Mouse (Mus musculus): ENCODE measurements around the gene Kpnb1. TPM values are rescaled to one million over a fixed set of nuclear protein-coding genes. Genes with fewer than 3 reads are reported as not detected.
A peak's percentile ranks its signal among the peaks of the same experiment; 100 is the strongest.
"Not testable (repeated sequence)": the region's sequence is repeated elsewhere in the genome, so short reads cannot be mapped to it uniquely, and the experiment has no call there.

Gene Kpnb1
- total RNA-seq (2021) (100 to 1,000 TPM in 1 of 2 experiments, 10 to 100 TPM in 1; 98.1 to 113 TPM), polyA plus RNA-seq (2012; rRNA removed) (8.8 and 11.4 TPM in 2 replicates)
- long read RNA-seq, full-length matches to known transcripts: 15 of 41 reads
- long read RNA-seq, partial matches to known transcripts: 9 of 41 reads
- long read RNA-seq, other reads (novel, unspliced or antisense): 17 of 41 reads

DNA sequence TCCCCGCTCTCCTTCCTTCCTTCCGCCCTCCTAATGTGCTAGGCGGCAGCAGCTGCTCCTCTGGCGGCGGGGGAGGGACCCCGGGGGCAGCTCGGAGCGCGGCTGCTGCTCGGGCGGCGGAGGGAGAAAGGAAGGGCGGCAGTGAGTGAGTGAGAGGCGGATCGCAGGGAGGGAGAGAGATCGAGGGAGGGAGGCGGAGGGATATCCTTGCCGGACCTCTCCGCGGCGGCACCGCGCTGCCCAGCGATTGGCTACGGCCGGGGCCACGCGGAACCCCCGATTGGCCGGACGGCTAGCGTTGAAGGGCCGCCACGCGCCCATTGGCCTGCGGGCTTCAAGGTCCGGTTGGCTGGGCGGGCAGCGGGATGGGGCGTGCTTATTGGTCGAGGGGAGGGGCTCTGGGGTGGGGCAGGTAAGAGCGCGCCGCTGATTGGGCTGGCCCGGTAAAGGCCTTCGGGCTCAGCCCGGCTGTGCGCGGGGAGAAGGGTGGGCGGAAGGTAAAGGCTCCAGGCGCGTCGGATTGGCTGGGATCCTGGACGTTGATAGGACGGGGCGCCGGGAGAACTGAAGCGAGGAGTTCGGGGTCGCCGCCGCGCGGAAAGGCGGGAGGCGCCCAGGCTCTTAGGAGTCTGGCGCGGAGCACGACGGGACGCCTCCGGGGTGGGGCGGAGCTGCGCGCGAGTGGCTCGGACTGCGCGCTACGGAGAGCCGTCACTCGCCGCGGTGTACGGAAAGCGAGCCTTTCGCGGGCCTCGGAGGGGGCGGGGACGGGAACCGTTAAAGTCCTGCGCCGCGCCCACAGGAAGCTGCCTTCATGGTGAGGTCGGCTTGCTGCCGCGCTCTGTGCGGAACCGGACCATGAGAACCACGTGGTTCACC, at the start of gene Kpnb1:
Gene Kpnb1, minus strand, starts transcription at position 118 of the 879 bp plus-strand sequence.
- DNase-seq: peak; percentile 100

GRCm38 (mm10) chr11:97232436-97232835, 44.8 kb upstream of the Kpnb1 start:
- DNase-seq: no peak

DNA sequence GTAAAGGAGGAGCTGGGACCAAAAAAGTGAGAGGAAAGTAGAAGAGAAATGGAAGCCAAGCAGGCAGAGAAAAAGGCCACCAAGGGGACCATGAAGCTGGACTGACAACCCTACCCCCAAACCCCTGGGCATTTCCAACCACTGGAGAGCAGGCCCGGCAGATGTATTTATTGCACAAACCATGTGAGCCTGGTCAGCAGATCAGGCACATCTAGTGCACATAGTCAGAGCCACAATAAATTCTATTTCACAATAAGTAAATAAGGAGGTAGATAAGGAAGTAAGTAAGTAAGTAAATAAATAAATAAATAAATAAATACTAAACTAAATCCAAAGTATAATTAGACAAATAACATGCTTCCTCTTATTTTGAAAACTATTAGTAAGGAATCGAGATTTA, 41.7 kb upstream of the Kpnb1 start:
- no peak for DNase-seq

DNA sequence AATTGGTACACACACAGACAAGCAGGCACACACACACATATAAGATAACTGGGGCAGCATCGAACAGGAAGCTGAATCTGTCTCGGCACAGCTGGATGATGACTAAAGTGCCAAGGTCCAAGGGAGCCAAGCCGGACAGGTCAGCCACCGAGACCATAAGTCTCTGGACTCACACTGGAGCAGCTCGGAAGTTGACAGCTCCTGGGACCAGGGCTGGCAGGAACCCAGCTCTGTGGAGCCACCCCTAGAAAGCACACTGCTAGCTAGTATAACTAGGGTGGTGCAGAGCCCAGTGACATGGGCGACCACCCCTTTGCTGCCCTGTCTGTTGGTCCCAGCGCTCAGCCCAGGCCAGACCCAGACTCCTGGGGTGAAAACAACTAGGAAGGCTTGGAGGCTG, 41.3 kb upstream of the Kpnb1 start:
- peak; percentile 31 for DNase-seq

- DNase-seq: no peak
Measured at GRCm38 (mm10) chr11:97226131-97226530, 38.5 kb upstream of the Kpnb1 start.

GRCm38 (mm10) chr11:97223485-97223884, 35.8 kb upstream of the Kpnb1 start:
- no peak for DNase-seq

GRCm38 (mm10) chr11:97221611-97222010, 33.9 kb upstream of the Kpnb1 start:
- DNase-seq: no peak

GRCm38 (mm10) chr11:97220211-97220610, 32.5 kb upstream of the Kpnb1 start:
- DNase-seq: no peak

DNA sequence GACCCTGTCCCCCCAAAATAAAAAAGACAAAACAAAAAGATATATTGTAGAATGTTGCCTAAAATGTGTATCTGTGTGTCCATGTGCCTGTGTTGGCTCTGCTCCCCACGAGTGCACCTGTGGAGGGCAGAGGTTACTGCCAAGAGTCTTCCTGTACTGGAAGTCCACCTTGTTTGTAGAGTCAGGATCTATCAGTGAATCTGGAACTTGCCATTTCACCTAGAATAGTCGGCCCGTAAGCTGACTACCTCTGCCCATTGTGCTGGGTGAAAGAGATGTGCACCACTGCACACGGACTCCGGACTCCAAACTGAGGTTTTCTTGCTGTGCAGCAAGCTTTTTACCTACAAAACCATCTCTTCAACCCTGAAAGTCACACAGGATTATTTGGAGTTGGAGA, 26.7 kb upstream of the Kpnb1 start:
- no peak for DNase-seq

GRCm38 (mm10) chr11:97210728-97211400, 23.2 kb upstream of the Kpnb1 start:
- no peak for DNase-seq

DNA sequence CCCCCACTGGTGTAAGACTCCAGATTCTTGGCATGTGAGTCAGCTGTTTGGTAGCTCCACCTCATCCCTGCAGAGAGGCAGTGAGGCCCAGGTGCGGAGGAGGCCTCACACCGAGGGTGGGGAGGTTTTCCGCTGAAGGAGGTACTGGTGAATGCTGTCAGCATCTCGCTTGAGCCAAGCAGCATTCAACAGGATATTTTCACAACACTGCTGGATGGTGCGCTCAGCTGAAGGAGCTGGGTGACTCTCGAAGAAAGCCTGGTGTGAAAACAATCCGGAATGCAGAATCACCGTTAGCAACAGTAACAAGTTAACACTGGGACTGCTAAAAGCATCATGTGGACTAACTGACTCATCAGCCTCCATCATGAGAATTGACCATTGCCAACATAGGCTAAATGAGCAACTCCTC, 19.3 kb upstream of the Kpnb1 start:
- DNase-seq: no peak

- peak; percentile 60 for DNase-seq
Measured at GRCm38 (mm10) chr11:97199519-97199918, 11.8 kb upstream of the Kpnb1 start.

GRCm38 (mm10) chr11:97198601-97199000, 10.9 kb upstream of the Kpnb1 start:
- peak; percentile 43 for DNase-seq

GRCm38 (mm10) chr11:97197021-97197420, 9.3 kb upstream of the Kpnb1 start:
- DNase-seq: no peak

GRCm38 (mm10) chr11:97196541-97196940, 8.9 kb upstream of the Kpnb1 start:
- DNase-seq: no peak

- no peak for DNase-seq
Measured at GRCm38 (mm10) chr11:97192621-97192951, 4.9 kb upstream of the Kpnb1 start.

GRCm38 (mm10) chr11:97191915-97192620, 4.4 kb upstream of the Kpnb1 start:
- no peak for DNase-seq

DNA sequence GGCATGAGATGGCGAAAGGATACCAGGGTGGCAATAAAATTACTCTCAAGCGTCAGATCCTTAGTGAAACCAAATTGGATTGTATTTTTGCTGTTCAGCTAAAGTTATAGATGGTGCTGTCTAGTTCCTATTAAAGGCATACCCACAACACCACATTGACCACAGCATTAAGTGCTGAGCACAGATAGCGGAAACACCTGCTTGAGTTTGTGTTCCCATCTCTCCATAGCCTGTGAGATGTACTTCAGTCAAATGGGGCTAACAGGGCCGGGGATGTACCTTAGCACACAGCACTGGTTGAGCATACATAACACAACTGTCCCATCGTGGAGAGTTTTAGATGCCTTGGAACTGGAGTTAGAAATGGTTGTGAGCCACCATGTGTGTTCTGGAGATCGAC, 3.3 kb upstream of the Kpnb1 start:
- DNase-seq: no peak

- DNase-seq: not testable (repeated sequence)
Measured at GRCm38 (mm10) chr11:97189645-97190044, 2.0 kb upstream of the Kpnb1 start.

DNA sequence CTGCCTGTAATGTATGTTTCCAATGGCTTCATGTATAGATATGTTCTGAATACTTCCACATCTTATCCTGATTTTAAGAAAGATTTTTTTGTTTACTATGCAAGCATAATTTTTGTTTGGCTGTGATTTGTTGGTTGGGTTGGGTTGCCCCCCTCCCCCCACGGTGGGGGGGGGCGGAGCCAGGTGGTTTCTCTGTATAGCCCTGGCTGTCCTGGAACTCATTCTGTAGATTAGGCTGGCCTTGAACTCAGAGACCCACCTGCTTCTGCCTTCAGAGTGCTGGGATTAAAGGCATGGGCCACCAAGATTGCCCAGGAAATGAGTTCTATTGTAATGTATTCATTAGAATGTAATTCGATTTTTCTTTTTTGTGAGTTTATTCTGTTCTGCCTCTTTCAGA, 1.6 kb upstream of the Kpnb1 start:
- DNase-seq: no peak

DNA sequence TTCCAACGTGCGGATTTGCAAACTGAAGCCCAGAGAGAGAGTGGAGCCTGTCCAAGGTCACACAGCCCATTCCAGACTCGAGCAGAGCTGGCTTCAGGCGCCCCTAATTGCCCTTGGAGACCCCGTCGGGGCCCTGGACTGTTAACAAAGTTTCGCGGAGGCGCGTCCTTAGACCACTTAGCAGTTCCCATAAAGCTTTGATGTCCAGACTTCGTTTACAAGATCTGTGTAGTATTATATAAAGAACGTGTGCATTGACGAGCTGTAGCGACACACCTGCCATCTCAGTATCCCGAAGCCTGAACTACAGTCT, 918 bp upstream of the Kpnb1 start:
- no peak for DNase-seq

GRCm38 (mm10) chr11:97186947-97187763, 526 bp downstream of the Kpnb1 start:
- peak; percentile 99 for DNase-seq
